Mouse (Mus musculus) brain, embryonic 18.5 days (tissue): ENCODE measurements around the gene Smarcc2.
"Not testable (repeated sequence)": the region's sequence is repeated elsewhere in the genome, so short reads cannot be mapped to it uniquely, and the experiment has no call there.

Source experiments
- DNase-seq: peaks from one replicate; pipeline ENCODE4 v3.0.0-alpha.2; 2012; ENCODE audit warnings: low read depth, low spot score

The Smarcc2 gene

DNA sequence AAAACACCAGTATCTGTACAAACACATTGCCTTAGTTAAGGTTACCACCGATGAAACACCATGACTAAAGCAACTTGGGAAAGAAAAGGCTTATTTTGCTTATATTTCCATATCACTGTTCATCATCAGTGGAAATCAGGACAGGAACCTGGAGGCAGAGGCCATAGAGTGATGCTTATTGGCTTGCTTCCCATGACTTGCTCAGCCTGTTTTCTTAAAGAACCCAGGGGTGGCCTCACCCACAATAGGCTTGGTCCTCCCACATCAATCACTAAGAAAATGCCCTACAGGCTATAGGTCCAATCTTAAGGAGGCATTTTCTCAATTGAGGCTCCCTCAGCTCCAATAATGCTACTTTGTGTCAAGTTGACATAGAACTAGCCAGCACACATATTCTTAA lies 16.3 kb upstream of the Smarcc2 start:
- DNase-seq = no peak

DNA sequence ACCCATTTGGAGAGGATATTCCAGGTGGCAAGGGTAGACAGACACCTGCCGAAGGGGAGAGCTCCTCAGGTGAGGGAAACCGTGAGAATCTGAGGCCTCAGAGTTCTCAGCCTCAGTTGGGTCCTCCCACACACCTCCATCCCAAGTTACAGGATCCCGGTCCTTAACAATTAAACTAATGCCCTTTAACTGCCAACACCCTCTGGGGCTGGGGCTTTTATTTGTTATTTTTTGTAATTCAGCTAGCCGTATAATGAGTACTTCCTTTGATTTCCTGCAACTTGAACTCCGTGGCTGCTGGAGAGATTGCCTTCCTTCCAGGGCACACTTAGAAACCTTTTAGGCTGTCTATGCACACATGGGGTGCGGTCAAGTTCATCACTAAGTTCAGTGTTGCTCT lies 14.7 kb upstream of the Smarcc2 start:
- no peak for DNase-seq

DNA sequence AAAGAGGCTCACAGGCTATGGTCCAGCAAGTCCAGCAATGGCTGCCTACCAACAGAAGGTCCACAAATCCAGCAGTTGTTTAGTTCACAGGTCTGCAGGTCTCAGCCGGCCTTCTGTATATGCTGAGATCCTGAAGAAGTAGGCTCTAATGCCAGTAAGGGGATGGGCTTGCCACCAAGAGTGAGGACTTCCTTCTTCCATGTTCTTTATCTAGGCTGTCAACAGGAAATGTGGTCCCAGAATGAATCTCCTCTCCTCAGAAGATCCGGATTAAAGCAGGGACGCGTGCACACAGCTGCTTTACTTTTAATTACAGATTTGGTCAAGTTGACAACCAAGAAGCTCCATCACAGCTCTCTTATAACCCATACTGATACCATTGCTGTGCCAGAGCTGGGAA lies 13.6 kb upstream of the Smarcc2 start:
- no peak for DNase-seq

DNA sequence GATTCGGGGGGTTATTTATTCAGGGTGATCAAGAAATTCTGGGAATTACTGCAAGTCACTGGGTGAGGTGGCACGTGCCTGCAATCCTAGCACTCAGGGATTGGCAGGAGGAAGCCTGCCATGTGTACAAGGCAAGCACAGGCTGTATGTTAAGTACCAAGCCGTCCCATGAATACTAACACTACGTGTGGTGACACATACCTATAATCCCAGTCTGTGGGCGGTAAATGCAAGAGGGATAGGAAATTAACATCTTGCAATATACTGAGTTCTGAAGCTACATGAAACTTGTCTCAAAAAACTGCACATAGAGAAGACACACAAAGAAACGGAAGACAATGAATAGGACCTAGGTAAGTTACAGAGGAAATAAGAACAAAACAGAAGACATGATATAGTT lies 8.0 kb upstream of the Smarcc2 start:
- DNase-seq = no peak

DNA sequence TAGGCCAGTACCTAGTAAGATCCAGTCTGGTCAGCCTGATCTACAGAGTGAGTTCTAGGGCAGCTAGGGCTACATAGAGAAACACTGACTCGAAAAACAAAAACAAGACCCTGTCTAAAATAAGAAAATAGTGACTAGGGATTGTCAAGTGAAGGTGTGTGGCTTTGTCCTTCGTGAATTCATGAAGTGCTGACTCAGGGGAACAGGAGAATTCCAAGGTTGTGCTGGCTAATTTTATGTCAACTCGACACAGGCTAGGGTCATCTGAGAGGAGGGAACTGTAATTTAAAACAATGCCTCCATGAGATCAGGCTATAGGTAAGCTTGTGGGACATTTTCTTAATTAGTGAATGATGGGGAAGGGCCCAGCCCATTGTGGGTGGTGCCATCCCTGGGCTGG lies 4.6 kb upstream of the Smarcc2 start:
- no peak for DNase-seq

DNA sequence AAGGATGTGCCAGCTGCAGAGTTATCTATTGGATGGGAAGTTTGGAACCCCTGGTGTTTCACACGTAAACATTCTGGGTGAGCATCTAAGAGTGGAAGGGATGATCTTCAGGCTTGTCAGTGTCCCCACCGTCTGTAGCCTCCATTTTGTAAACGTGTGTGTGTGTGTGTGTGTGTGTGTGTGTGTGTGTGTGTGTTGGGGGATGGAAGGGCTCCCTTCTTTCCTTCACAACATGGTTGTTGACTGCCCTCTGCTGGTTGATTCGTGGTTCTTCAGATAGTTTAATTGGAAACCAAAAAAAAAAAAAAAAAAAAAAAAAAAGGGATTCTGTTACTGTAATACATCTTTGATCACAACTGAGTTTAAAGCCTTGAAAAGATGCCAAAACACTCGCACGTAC lies 3.8 kb upstream of the Smarcc2 start:
- peak; percentile 61 for DNase-seq

DNA sequence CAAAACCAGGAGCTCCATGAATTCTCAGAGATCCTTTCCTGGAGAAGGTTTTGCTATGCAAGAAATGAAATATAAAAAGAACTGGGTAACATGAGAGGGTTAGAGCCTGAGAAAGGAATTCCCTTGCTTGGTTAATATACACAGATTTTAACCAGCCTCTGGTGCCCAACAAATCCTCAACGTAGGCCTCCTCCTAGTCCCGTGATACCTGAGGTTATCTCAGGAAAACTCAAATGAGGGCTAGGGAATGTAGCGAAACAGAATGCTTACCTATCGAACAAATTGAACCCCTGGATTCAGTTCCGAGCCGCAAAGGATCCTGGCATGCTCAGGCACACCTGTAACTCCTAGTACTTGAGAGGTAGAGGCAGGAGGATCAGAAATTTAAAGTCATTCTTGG lies 1.4 kb upstream of the Smarcc2 start:
- no peak for DNase-seq

DNA sequence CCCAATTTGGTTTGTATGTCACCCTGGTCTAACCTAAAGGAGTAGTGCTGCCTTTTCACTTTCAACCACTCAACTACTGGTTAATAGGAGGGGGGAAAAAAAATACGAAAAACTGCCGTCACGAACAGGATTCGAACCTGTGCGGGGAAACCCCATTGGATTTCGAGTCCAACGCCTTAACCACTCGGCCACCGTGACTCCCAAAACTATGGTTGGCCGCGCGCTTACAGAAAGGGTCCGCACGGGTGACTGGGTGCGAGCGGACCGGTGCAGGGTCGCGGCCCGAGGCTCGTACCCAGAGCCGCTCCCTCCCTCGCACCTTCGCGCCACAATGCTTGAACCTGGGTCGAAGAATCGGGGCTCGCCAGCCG lies 715 bp upstream of the Smarcc2 start:
- peak; percentile 66 for DNase-seq

DNA sequence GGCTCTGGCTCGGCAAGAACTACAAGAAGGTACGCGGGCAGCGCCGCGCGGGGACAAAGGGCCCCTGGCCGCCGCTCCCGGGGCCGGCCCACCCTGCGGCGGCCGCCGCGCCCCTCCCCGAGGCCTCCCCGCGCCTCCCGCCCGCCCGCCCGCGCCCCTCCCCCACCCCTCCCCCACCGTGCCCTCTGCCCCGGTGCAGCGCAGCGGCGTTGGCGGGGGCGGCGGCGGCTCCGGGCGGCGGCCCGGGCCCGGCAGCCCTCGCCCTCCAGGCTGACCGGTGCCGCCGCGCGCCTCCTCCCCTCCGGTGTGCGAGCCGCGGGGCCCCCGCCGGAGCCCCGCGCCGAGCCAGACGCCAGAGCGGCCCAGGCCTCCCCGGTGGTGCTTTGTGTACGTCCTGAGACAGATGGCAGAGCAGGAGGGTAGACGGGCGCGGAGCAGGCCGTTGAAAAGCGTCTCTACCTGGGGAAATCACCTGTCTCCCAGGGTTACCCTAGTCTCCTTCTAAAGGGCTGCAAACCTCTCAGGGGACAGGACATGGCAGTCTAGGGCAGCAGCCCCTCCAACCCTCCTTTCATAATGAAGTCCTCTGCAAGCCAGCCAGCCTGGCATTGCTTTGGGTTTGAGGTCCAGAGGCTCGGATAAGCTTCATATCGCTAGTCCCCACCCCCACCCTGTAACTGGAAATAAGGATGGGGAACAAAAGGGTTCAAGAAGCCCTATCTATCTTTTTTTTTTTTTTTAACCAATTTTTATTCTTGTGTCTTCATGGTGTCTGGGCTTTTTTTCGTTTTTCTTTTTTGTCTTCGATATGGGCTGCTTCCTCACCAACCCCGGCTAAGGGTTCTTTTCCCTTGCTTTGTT lies 591 bp downstream of the Smarcc2 start:
- no peak for DNase-seq

DNA sequence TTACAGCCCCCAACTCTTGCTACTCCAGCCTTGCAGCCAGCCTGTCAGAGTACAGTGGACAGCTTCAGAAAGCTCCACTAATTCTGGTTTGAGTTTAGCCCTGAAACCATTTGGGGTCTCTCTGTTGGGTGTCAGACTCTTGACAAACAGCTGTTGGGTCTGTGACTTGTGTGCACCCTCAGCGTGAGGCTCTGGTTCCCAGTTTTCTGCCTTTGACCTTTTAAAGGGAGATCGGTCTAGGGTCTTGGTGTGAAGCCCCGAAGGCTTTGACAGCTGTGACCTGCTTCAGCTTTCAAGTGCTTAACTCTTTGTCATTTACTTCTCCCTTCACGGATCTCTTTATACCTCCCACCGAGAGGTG lies 1.2 kb downstream of the Smarcc2 start:
- no peak for DNase-seq

DNA sequence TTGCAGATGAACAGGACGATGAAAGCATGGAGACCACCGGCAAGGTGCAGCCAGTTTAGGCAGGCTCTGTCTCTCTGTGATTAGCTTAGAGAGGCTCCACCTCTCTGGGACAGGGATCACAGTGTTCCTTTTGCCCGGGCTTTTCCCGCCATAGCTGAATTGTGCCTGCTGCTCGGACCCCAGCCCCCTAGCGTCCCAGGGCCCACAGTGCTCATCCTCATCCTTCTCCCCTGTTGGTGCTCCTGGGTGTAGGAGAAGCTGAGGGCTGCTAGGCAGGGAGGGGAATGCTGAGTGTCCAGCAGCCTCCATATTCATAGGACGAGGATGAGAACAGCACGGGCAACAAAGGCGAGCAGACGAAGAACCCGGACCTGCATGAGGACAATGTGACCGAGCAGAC lies 15.3 kb downstream of the Smarcc2 start:
- no peak for DNase-seq

DNA sequence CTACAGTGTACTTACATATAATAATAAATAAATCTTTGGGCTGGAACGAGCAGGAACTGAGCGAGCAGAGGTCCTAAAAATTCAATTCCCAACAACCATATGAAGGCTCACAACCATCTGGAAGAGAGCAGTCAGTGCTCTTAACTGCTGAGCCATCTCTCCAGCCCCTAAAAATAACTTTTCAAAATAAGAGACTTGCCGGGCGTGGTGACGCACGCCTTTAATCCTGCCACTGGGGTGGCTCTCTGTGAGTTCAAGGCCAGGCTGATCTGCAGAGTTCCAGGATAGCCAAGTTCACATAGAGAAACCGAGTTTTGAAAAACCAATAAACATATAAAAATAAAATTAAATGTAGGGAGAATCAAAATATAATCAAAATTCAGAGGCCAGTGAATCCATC lies 27.3 kb downstream of the Smarcc2 start:
- no peak for DNase-seq

DNA sequence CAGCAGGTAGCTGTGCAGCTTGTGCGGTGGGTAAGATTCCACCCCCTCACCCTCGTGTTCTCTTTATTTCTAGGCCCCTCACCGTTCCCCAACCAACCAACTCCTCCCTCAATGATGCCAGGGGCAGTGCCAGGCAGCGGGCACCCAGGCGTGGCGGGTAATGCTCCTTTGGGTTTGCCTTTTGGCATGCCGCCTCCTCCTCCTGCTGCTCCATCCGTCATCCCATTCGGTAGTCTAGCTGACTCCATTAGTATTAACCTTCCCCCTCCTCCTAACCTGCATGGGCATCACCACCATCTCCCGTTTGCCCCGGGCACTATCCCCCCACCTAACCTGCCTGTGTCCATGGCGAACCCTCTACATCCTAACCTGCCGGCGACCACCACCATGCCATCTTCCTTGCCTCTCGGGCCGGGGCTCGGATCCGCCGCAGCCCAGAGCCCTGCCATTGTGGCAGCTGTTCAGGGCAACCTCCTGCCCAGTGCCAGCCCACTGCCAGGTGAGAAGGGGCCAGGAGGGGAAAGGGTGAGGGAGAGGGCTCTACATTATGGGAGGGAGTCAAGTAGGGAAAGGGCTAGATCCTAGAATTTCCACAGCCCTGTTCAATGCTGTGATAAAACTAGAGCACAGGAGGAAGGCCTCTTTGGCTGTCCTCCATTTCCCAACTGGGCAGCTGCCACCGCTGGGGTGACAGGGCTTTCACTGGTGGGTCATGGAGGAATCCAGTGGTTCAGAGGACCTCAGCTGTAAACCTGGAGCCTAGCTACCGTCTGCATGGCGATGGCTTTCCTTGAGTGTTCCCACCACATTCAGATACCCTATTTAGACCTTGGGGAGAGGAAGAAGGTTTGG lies 29.0 kb downstream of the Smarcc2 start:
- no peak for DNase-seq

DNA sequence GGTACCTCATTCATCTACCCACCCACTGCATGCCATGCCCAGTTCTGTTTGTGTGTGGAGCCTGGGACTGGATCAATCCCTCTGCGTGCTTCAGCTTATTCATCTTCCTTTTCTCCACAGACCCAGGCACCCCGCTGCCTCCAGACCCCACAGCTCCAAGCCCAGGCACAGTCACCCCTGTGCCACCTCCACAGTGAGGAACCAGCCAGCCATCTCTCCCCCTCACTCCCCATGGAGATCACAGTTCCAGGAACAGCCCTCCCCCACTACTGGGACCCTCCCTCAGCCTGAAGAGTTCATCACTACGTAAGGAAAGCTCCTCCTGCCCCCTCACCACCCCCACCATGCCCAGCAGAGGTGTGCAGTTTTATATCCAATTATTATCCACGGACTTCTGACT lies 29.7 kb downstream of the Smarcc2 start:
- DNase-seq = no peak

DNA sequence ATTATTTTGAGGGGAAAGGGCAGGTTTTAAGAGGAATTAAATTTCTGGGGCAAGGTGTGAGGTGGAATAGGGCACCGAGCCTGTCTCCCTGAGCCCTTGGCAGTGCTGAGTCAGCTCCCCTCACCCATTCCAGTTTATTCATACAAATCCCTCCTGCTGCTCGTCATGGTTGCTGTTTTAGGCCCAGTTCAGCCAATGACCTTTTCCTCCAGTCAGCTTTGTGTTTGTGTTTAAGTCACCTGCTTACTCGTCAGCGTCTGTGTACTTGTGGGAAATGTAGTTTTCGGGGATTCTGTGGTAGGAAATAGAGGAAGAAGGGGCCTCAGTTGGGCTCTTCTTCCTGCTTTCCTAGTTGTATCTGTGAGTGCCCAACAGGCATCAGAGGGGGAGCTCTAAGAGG lies 30.3 kb downstream of the Smarcc2 start:
- no peak for DNase-seq

DNA sequence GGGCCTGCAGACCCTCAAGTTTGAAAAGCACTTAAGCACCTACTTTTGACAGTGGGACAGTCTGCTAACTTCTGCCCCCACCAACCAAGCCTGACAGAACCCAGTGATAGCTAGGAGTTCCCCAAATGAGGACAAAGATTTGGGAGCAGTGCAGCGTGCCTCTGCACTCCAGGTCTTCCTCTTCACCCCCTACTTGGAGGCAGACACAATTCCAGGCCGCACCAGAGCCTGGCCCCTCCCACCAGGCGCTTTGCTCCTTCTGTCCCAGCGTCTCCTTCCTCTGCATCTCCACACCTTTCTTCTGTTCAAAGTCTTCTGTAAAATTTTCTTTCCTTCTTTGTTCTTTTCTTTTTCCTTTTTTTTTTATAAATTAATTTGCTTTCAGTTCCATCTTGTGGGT lies 30.7 kb downstream of the Smarcc2 start:
- no peak for DNase-seq

DNA sequence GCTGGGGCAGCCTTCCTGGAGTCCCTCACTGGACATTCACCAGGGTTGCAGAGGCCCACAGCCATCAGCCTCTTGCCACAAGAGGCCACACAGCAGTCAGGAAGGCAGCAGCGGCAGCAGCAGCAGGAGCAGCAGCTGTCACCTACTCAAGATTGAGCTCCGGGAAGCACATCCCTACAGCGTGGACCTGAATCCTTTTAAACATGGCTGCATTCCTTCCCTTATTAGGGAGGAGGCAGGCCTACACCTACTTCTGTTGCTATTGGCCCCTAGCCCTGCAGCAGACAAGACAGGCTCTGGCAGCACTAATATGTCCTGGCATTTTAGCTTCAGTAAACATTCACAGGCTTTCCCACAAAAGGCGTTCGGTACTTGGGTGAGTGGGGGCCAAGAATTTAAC lies 31.2 kb downstream of the Smarcc2 start:
- no peak for DNase-seq

DNA sequence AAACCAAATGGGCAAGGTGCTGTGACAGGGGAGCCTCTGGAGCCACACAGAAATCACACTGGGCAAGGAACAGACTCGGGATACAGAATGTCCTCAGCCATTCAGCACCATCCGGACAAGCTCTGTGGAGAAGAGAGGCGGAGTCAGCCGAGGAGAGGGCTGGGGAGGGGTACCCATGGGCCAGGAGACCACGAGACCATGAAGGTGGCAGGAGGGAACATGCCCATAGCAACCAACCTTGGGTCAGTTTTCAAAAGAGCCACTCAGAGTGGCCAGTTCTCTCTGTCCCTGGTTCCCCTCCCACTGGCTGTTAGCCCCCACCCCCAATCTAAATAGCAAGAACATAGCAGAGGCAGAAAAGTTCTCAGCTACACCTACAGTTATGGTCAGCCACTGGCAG lies 31.9 kb downstream of the Smarcc2 start:
- DNase-seq = no peak

DNA sequence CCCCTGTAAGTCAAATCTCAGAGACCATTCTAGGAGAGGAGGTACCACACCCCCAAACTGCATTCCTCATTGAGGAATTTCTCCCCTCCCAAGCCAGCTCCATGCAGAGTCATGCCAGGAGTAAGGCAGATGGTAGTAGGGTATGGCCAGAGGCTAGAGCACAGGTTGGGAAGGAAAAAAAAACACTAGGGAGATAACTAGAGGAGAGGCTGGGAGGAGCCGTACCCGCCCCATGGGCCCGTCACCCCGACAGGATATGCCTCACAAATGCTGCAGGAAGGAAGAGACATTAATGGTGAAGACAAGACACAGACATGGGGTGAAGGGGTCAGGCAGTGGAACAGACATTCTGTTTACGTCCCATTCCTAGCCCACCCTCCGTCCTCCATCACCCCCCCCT lies 32.4 kb downstream of the Smarcc2 start:
- no peak for DNase-seq

DNA sequence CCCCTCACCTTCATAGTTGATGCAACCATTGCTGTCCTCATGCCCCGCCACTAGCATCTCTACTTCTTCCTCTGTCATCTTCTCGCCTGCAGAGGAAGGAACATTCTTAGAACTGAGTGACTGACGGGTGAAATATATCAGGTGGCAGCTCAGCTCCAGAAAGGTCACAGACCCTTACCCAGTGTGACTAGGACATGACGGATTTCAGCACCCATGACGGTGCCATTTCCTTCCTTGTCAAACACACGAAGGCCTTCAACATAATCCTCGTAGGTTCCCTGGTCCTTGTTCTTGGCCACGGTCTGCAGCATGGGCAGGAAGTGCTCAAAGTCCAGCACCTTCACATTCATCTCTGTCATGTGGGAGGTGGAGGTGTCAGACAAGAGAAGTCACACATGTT lies 33.0 kb downstream of the Smarcc2 start:
- DNase-seq = not testable (repeated sequence)

DNA sequence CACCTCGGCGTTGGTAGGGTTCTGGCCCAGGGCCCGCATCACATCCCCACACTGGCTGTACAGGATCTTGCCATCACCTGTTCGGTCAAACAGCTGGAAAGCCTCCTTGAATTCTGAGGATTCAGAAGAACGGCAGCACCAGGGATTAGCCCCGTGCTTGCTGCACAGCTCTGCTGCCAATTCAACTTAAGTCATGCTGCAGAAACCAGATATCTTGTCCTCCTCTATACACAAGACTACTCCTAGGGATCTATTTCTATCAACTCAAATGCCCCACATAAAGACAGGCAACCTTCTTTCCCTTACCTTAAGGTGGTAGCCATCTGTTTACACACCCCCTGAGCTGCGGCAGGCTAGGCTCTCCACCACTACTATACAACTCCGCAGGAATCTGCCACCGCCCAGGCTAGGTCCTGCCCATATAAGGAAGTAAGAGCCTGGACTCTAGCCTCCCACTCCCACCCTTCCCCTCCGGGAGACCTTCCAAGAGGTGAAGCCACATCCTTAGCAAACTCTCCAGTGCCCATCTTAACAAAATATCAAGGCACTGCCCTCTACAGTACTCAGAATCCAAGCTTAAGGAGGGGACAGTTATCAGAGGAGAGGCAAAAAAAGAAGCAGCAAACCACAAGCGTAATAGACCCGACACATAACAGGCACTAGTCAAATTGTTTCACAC lies 33.7 kb downstream of the Smarcc2 start:
- no peak for DNase-seq

DNA sequence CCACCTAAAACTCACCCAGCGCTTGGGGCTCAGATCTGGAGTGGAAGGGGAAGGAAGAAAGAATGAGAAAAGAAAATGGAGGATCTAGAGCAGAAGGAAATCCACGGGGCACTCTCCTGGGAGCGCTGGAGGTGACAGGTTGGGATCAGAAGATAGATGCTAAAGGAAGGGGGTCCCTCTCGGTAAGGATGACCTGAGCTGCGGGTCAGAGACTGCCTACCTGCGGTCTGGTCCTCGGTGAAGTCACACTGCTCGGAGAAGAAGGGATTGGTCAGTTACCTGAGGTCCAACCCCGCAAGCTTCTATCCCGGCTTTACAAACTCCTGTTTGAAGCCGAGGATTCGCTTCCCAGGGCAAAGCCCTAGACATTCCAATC lies 34.3 kb downstream of the Smarcc2 start:
- no peak for DNase-seq
